Mouse (Mus musculus): Measurements from ENCODE around the gene Maneal. TPM values are rescaled to one million over a fixed set of nuclear protein-coding genes. Genes with fewer than 3 reads are reported as not detected.

The Maneal gene
- 0.54 and 0.57 TPM in 2 replicates for polyA plus RNA-seq (2015; fragmentation: Nextera tagmentation; extraction: Ambion mirVana)

- Histone ChIP-seq H3K36me3 (no peaks in the 10 kb centered on the region), H3K27ac (no peak within 1 kb of the TSS), H3K27me3 (replicated peaks) (peaks cover 28% of the 10 kb centered on the region), H3K4me1 (replicated peaks) (peaks cover 13% of the 10 kb centered on the region), H3K4me3 (replicated peaks) (peak within 1 kb of the TSS; percentile 43), H3K4me2 (replicated peaks) (peak within 1 kb of the TSS; percentile 75), H3K9ac (0 out of 2 replicates have a peak within 1 kb of the TSS, but pooled peaks have one; percentile 17), H3K9me3 (no peaks in the 10 kb centered on the region)
- ATAC-seq = peak; percentile 15; the same call in 1 of the 2 replicates
- WGBS = 4% methylated on average over 65 of the region's 77 CpGs
These were observed at the start of gene Maneal for GRCm38 (mm10) chr4:124861283-124862188. Maneal (minus strand) TSS chr4:124862171.

- WGBS = 8% methylated on average over 21 of the region's 21 CpGs
- ATAC-seq = peak; percentile 81
- H3K27me3 ChIP-seq (replicated peaks) = peaks cover 4% of the 10 kb centered on the region; the same call in 1 of the 2 replicates
- peak overlapping the region; percentile 2; the same call in 1 of the 2 replicates for H3K4me3 ChIP-seq (replicated peaks)
- H3K27ac ChIP-seq = peak overlapping the region; percentile 42
- H3K4me1 ChIP-seq (replicated peaks) = 0 out of 2 replicates have a peak, but pooled peaks cover 3% of the 10 kb centered on the region
- no peaks in the 10 kb centered on the region for H3K36me3 ChIP-seq
- no peak overlapping the region for H3K9ac ChIP-seq
- no peaks in the 10 kb centered on the region for H3K9me3 ChIP-seq
- H3K4me2 ChIP-seq (replicated peaks) = peak overlapping the region; percentile 51
These were observed 44.2 kb upstream of the Maneal start for GRCm38 (mm10) chr4:124905971-124906822.

- 0 out of 2 replicates have a peak, but pooled peaks cover 3% of the 10 kb centered on the region for H3K4me1 ChIP-seq (replicated peaks)
- H3K9me3 ChIP-seq = no peaks in the 10 kb centered on the region
- no peak overlapping the region for H3K4me3 ChIP-seq (replicated peaks)
- no peak for ATAC-seq
- H3K9ac ChIP-seq = no peak overlapping the region
- no peaks in the 10 kb centered on the region for H3K36me3 ChIP-seq
- WGBS = 61% methylated on average over 4 of the region's 4 CpGs
- no peak overlapping the region for H3K27ac ChIP-seq
- H3K4me2 ChIP-seq (replicated peaks) = no peak overlapping the region
- peaks cover 4% of the 10 kb centered on the region; the same call in 1 of the 2 replicates for H3K27me3 ChIP-seq (replicated peaks)
These were observed 43.4 kb upstream of the Maneal start for GRCm38 (mm10) chr4:124905417-124905816.

- no peak overlapping the region for H3K4me2 ChIP-seq (replicated peaks)
- peaks cover 6% of the 10 kb centered on the region for H3K4me1 ChIP-seq (replicated peaks)
- 61% methylated on average over 5 of the region's 5 CpGs for WGBS
- ATAC-seq = no peak
- H3K36me3 ChIP-seq = no peaks in the 10 kb centered on the region
- H3K27me3 ChIP-seq (replicated peaks) = peaks cover 31% of the 10 kb centered on the region
- no peaks in the 10 kb centered on the region for H3K9me3 ChIP-seq
- no peak overlapping the region for H3K4me3 ChIP-seq (replicated peaks)
- H3K27ac ChIP-seq = no peak overlapping the region
- no peak overlapping the region for H3K9ac ChIP-seq
These were observed 37.9 kb upstream of the Maneal start for GRCm38 (mm10) chr4:124899906-124900305.

- WGBS = 65% methylated on average over 10 of the region's 10 CpGs
- peaks cover 45% of the 10 kb centered on the region for H3K27me3 ChIP-seq (replicated peaks)
- H3K4me2 ChIP-seq (replicated peaks) = no peak overlapping the region
- H3K27ac ChIP-seq = no peak overlapping the region
- H3K36me3 ChIP-seq = no peaks in the 10 kb centered on the region
- no peaks in the 10 kb centered on the region for H3K9me3 ChIP-seq
- peaks cover 11% of the 10 kb centered on the region for H3K4me1 ChIP-seq (replicated peaks)
- no peak for ATAC-seq
- H3K4me3 ChIP-seq (replicated peaks) = no peak overlapping the region
- H3K9ac ChIP-seq = no peak overlapping the region
These were observed 36.5 kb upstream of the Maneal start for GRCm38 (mm10) chr4:124898428-124898827.

GRCm38 (mm10) chr4:124894508-124895428 lies 32.8 kb upstream of the Maneal start:
- Histone ChIP-seq H3K9ac (no peak overlapping the region), H3K4me2 (replicated peaks) (peak overlapping the region; percentile 85), H3K36me3 (no peaks in the 10 kb centered on the region), H3K4me1 (replicated peaks) (peaks cover 11% of the 10 kb centered on the region), H3K27ac (no peak overlapping the region), H3K27me3 (replicated peaks) (peaks cover 60% of the 10 kb centered on the region), H3K4me3 (replicated peaks) (peak overlapping the region; percentile 37), H3K9me3 (no peaks in the 10 kb centered on the region)
- no peak; the same call in 1 of the 2 replicates for ATAC-seq
- WGBS = 2% methylated on average over 82 of the region's 83 CpGs

- no peak overlapping the region for H3K4me2 ChIP-seq (replicated peaks)
- peaks cover 7% of the 10 kb centered on the region; the same call in 1 of the 2 replicates for H3K4me1 ChIP-seq (replicated peaks)
- no peak for ATAC-seq
- WGBS = 27% methylated on average over 6 of the region's 6 CpGs
- H3K9me3 ChIP-seq = no peaks in the 10 kb centered on the region
- no peak overlapping the region for H3K4me3 ChIP-seq (replicated peaks)
- H3K27ac ChIP-seq = no peak overlapping the region
- no peaks in the 10 kb centered on the region for H3K36me3 ChIP-seq
- H3K27me3 ChIP-seq (replicated peaks) = peaks cover 60% of the 10 kb centered on the region
- H3K9ac ChIP-seq = no peak overlapping the region
These were observed 31.8 kb upstream of the Maneal start for GRCm38 (mm10) chr4:124893769-124894168.

- ATAC-seq = no peak
- H3K9me3 ChIP-seq = no peaks in the 10 kb centered on the region
- no peak overlapping the region for H3K27ac ChIP-seq
- 71% methylated on average over 5 of the region's 5 CpGs for WGBS
- peaks cover 7% of the 10 kb centered on the region; the same call in 1 of the 2 replicates for H3K4me1 ChIP-seq (replicated peaks)
- H3K4me2 ChIP-seq (replicated peaks) = no peak overlapping the region
- peaks cover 58% of the 10 kb centered on the region for H3K27me3 ChIP-seq (replicated peaks)
- H3K9ac ChIP-seq = no peak overlapping the region
- no peaks in the 10 kb centered on the region for H3K36me3 ChIP-seq
- H3K4me3 ChIP-seq (replicated peaks) = no peak overlapping the region
These were observed 28.9 kb upstream of the Maneal start for GRCm38 (mm10) chr4:124890831-124891230.

GRCm38 (mm10) chr4:124889935-124890334 lies 28.0 kb upstream of the Maneal start:
- Histone ChIP-seq H3K27ac (no peak overlapping the region), H3K9ac (no peak overlapping the region), H3K27me3 (replicated peaks) (peaks cover 57% of the 10 kb centered on the region), H3K4me3 (replicated peaks) (no peak overlapping the region), H3K36me3 (no peaks in the 10 kb centered on the region), H3K9me3 (no peaks in the 10 kb centered on the region), H3K4me2 (replicated peaks) (no peak overlapping the region), H3K4me1 (replicated peaks) (peaks cover 5% of the 10 kb centered on the region; the same call in 1 of the 2 replicates)
- 92% methylated on average over 2 of the region's 2 CpGs for WGBS
- no peak for ATAC-seq

GRCm38 (mm10) chr4:124888702-124889101 lies 26.7 kb upstream of the Maneal start:
- Histone ChIP-seq H3K36me3 (no peaks in the 10 kb centered on the region), H3K4me3 (replicated peaks) (no peak overlapping the region), H3K9ac (no peak overlapping the region), H3K9me3 (no peaks in the 10 kb centered on the region), H3K27me3 (replicated peaks) (peaks cover 54% of the 10 kb centered on the region), H3K27ac (no peak overlapping the region), H3K4me2 (replicated peaks) (no peak overlapping the region), H3K4me1 (replicated peaks) (no peaks in the 10 kb centered on the region)
- WGBS = 69% methylated on average over 7 of the region's 7 CpGs
- no peak for ATAC-seq

GRCm38 (mm10) chr4:124882151-124882729 lies 20.3 kb upstream of the Maneal start:
- Histone ChIP-seq H3K4me1 (replicated peaks) (peaks cover 10% of the 10 kb centered on the region), H3K27me3 (replicated peaks) (peaks cover 72% of the 10 kb centered on the region)

More at GRCm38 (mm10) chr4:124882151-124882729, 20.3 kb upstream of the Maneal start:
- no peak overlapping the region for H3K27ac ChIP-seq
- peak overlapping the region; percentile 63 for H3K4me2 ChIP-seq (replicated peaks)
- H3K9me3 ChIP-seq = no peaks in the 10 kb centered on the region
- peak; percentile 20; the same call in 1 of the 2 replicates for ATAC-seq
- H3K36me3 ChIP-seq = no peaks in the 10 kb centered on the region
- 1% methylated on average over 35 of the region's 37 CpGs for WGBS
- no peak overlapping the region; the same call in 1 of the 2 replicates for H3K4me3 ChIP-seq (replicated peaks)
- H3K9ac ChIP-seq = no peak overlapping the region

Data from intestine, embryonic 15.5 days (tissue).